Mouse (Mus musculus): Measurements from ENCODE around the gene Dock9.

DNA sequence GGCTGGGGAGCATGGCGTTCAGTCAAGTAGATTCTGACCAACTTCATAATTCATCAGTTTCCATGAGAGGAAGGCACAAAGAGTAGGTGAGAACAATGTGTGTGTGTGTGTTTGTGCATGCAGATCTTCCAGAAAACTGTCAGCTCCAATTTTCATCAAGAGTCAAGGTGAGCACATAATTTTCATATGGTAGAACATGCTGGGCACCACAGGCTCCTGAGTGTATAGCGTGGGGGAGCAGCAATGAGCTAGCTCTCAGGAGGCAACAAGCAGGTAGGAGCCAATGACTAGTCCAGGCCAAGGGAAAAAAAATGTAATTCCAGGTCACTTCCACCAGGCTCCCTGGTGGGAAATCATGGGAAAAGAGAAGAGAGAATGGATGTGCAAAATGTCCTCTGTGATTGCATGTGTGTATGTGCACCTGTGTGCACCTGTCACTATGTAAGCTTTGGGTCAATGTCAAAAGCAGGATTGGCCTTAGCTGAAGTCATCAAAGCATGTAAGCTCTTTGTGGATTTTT is 35.4 kb upstream of the Dock9 start:
- TF ChIP-seq CTCF (IDR thresholded peaks at IDR 0.05; ENCODE audit: low read depth, low read length) (no peak), POLR2A (IDR thresholded peaks at IDR 0.05; ENCODE audit: borderline replicate concordance, low read depth, low read length) (no peak)
